Mouse (Mus musculus): ENCODE measurements around the gene Ap3s2. TPM values are rescaled to one million over a fixed set of nuclear protein-coding genes. Genes with fewer than 3 reads are reported as not detected.

Ap3s2 gene
- total RNA-seq, 1 experiment = 11.0 TPM

GRCm38 (mm10) chr7:79828341-79828740, 92.1 kb downstream of the Ap3s2 start:
- in situ Hi-C loops (cut with MboI; ENCODE audit: low sequenced_read_pairs in 2 of 2, unreplicated experiment in 2 of 2) = no loop called here
- no peaks in the 10 kb centered on the region for H3K9me3 ChIP-seq (ENCODE audit: control insufficient read depth, insufficient read depth, low read depth, low read length)

More at GRCm38 (mm10) chr7:79828341-79828740, 92.1 kb downstream of the Ap3s2 start:
- TF ChIP-seq ZC3H11A (IDR thresholded peaks at IDR 0.05; ENCODE audit: borderline replicate concordance, low read depth, low read length) (no peak), HCFC1 (IDR thresholded peaks at IDR 0.05; ENCODE audit: borderline replicate concordance, insufficient read depth, low read length) (no peak), CHD2 (IDR thresholded peaks at IDR 0.05; ENCODE audit: low read depth, low read length) (no peak), ZNF384 (IDR thresholded peaks at IDR 0.05; ENCODE audit: low read depth, low read length) (no peak), MAFK (IDR thresholded peaks at IDR 0.05; ENCODE audit: insufficient read depth, low read depth, low read length) (no peak)
- no peaks in the 10 kb centered on the region for H3K4me1 ChIP-seq (ENCODE audit: control insufficient read depth in 2 of 2, insufficient read depth in 2 of 2, low read length in 2 of 2, poor library complexity in 1 of 2)
- no peak overlapping the region for H3K4me3 ChIP-seq (ENCODE audit: insufficient read depth in 1 of 2, low read depth in 1 of 2, low read length in 2 of 2, poor library complexity in 1 of 2, severe bottlenecking in 1 of 2)
- H3K9ac ChIP-seq (ENCODE audit: insufficient read depth, low read depth, low read length, poor library complexity, severe bottlenecking) = no peak overlapping the region
- DNase-seq (ENCODE audit: low read depth, low spot score) = no peak
- no peak overlapping the region for H3K27ac ChIP-seq (ENCODE audit: insufficient read depth, low read depth, low read length, poor library complexity, severe bottlenecking)
- peaks cover 2% of the 10 kb centered on the region; the same call in 1 of the 2 replicates for H3K36me3 ChIP-seq (ENCODE audit: control insufficient read depth, insufficient read depth, low read length, poor library complexity, severe bottlenecking)

Other genes with a start within 250 kb of the Ap3s2 start
- gene Kif7, start 204.9 kb downstream of the Ap3s2 start, total RNA-seq (2012; rRNA removed) = 9.2 and 12.3 TPM in 2 replicates
- 0.18 TPM in 1 of 2 replicates, not detected in the other for gene Plin1, start 187.7 kb downstream of the Ap3s2 start, total RNA-seq (2012; rRNA removed)
- 4.3 and 6.1 TPM in 2 replicates for gene Pex11a, start 177.5 kb downstream of the Ap3s2 start, total RNA-seq (2012; rRNA removed)
- gene Wdr93, start 177.5 kb downstream of the Ap3s2 start, total RNA-seq (2012; rRNA removed) = 0.58 and 0.71 TPM in 2 replicates
- 0.27 TPM in 1 of 2 replicates, not detected in the other for gene Mesp1, start 126.9 kb downstream of the Ap3s2 start, total RNA-seq (2012; rRNA removed)
- gene Mesp2, start 109.9 kb downstream of the Ap3s2 start, total RNA-seq (2012; rRNA removed) = 1.0 and 1.2 TPM in 2 replicates
- 11.4 and 15.4 TPM in 2 replicates for gene Anpep, start 59.6 kb downstream of the Ap3s2 start, total RNA-seq (2012; rRNA removed)
- gene Arpin, start 14.7 kb upstream of the Ap3s2 start, total RNA-seq (2012; rRNA removed) = 2.3 and 3.9 TPM in 2 replicates
- 39.8 and 54.2 TPM in 2 replicates for gene Zfp710, start 104.2 kb upstream of the Ap3s2 start, total RNA-seq (2012; rRNA removed)
- gene Idh2, start 194.7 kb upstream of the Ap3s2 start, total RNA-seq (2012; rRNA removed) = 108 and 146 TPM in 2 replicates